Mouse (Mus musculus) duodenum, adult 2 months (tissue): ENCODE results near the gene Zfp622. TPM values are rescaled to one million over a fixed set of nuclear protein-coding genes. Genes with fewer than 3 reads are reported as not detected.

Experiments used
- polyA plus RNA-seq: library from polyadenylated mRNA; depleted of rRNA; stranded (reverse); fragments of >200 nt; gene quantifications from 2 replicates; pipeline ENCODE4 v1.2.3, GENCODE M21; 2012; ENCODE audit warnings: low replicate concordance; rRNA removed

Zfp622 gene
- 12.3 and 36.6 TPM in 2 replicates for polyA plus RNA-seq

GRCm38 (mm10) chr15:25984067-25984733 is at the start of gene Zfp622:
Zfp622 (plus strand) TSS chr15:25984366.

Other genes starting within 250 kb of the Zfp622 start
- 1.9 and 3.3 TPM in 2 replicates for gene Retreg1, start 141.2 kb upstream of the Zfp622 start, polyA plus RNA-seq